Mouse (Mus musculus) ES-Bruce4 (cell line): ENCODE data around the gene Ppip5k2.

Experiments
- CTCF ChIP-seq: IDR thresholded peaks from one replicate; pipeline ENCODE4 v1.8.1; 2011; ENCODE audit warnings: low read depth, low read length
- EP300 ChIP-seq: IDR thresholded peaks from 2 replicates; pipeline ENCODE4 v1.6.1; 2011; ENCODE audit warnings: low read depth, low read length; ENCODE audit not compliant: insufficient read depth
- POLR2A ChIP-seq: IDR thresholded peaks from one replicate; pipeline ENCODE4 v1.8.1; 2011; ENCODE audit warnings: low read length; ENCODE audit not compliant: insufficient read depth

DNA sequence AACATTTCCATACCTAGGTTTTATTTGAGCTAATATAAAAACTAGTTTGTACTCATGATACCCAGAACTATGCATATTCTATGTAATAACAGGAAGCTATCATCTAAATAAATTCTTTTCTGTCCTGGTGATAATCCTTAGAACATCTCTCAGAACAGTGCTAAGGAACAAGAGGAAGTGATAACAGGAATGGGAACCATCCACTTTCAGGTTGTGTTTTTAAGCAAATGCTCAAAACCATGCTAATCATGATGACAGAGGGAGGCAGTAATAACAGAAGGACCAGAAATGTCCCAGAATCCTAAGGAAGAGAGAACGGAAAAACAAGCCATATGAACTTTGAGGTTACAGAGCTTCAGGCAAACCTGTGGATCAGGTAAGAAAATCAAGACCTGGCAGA, 72.9 kb downstream of the Ppip5k2 start:
- TF ChIP-seq CTCF (no peak), POLR2A (no peak), EP300 (no peak)
